11 mouse cellular contexts compared by ENCODE assay signal in the genomic region with DNA sequence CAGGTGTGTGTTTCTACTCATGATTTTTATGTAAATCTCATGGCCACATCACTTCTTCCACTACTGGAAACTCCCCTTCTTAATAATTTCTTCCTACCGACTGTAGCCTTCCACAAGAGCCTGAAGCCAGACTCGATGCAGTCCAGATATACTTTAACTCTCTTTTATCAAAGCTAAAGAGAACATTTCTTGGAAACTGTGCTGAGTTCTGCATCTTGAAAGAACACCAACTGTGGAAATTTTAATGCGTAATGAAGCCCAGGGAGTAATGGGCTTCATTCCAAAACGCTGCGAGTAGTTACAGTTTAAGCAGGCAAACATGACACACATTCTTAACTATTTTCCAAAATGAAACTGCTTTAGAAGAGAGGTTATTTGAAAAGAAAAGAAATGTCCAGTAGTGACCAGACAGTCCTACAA.
DNase-seq lines count a peak whose midpoint lies in the region; ATAC-seq and TF ChIP-seq lines count a peak whose summit lies in the region.
"Had no signal": no experiment of that assay in that cellular context is flagged by ENCODE, and none has a peak within 500 bp of the region (broad histone marks: within the 10 kb centered on the region; RNA-seq: fewer than 3 reads in every experiment).

No protein-coding gene starts in this region.

- peak; percentile 17 for DNase-seq in gastrocnemius, adult 18-20 months (ENCODE audit: low spot score)
- DNase-seq in gastrocnemius, postnatal 36 days, result no peak
- DNase-seq in liver, adult 2 months (ENCODE audit: extremely low read depth, low read depth, low spot score), result peak; percentile 33
- no peak for DNase-seq in liver, postnatal 0 days
- peak; percentile 64 for DNase-seq in forebrain, postnatal 0 days
- DNase-seq in right cerebral cortex, postnatal 36 days (ENCODE audit: low spot score in 2 of 2), result peak; percentile 7 to 14
- no peak for DNase-seq in cerebellum, adult 11 months
- DNase-seq: adrenal gland, postnatal 10 days; spleen, adult 18-20 months had no signal

- 52% methylated on average over 5 of the region's 5 CpGs for WGBS in liver, adult 2 months
- 78% methylated on average over 5 of the region's 5 CpGs for WGBS in liver, postnatal 0 days (ENCODE audit: insufficient replicate concordance)
- WGBS in forebrain, postnatal 0 days, result 29% methylated on average over 5 of the region's 5 CpGs

- intact Hi-C loops in gastrocnemius, postnatal 36 days (cut with DNase I), result no loop called here

- H3K4me1 ChIP-seq in liver, adult 2 months (ENCODE audit: control insufficient read depth, insufficient read depth, low read length), result no peaks in the 10 kb centered on the region; the same call in 1 of the 2 replicates
- no peaks in the 10 kb centered on the region for H3K4me1 ChIP-seq in liver, postnatal 0 days (ENCODE audit: insufficient read depth)
- H3K4me1 ChIP-seq in forebrain, postnatal 0 days (ENCODE audit: insufficient read depth), result no peaks in the 10 kb centered on the region

- no peak overlapping the region for H3K27ac ChIP-seq in liver, adult 2 months (replicated peaks; ENCODE audit: insufficient read depth, low read depth, low read length)
- H3K27ac ChIP-seq in liver, postnatal 0 days (ENCODE audit: low read depth), result no peak overlapping the region
- H3K27ac ChIP-seq in forebrain, postnatal 0 days (ENCODE audit: low read depth, low read length), result no peak overlapping the region
- H3K27ac ChIP-seq: left cerebral cortex, adult 2 months had no signal

- TF ChIP-seq CTCF in liver, adult 2 months (IDR thresholded peaks at IDR 0.05; ENCODE audit: low read depth, low read length), result no peak
- TF ChIP-seq CTCF in liver, postnatal 0 days (IDR thresholded peaks at IDR 0.05; ENCODE audit: low read depth), result no peak
- no peak for TF ChIP-seq CTCF in forebrain, postnatal 0 days (IDR thresholded peaks at IDR 0.05; ENCODE audit: low read depth)

- H3K9ac ChIP-seq in liver, adult 2 months (ENCODE audit: low read depth, low read length), result no peak overlapping the region
- no peak overlapping the region for H3K9ac ChIP-seq in liver, postnatal 0 days (replicated peaks)
- no peak overlapping the region for H3K9ac ChIP-seq in forebrain, postnatal 0 days

- no peak for TF ChIP-seq POLR2A in liver, adult 2 months (IDR thresholded peaks at IDR 0.05; ENCODE audit: extremely low read depth, insufficient read depth, low read length)

- no peak for TF ChIP-seq EP300 in liver, postnatal 0 days (IDR thresholded peaks at IDR 0.05; ENCODE audit: low read depth)

- H3K4me2 ChIP-seq in liver, postnatal 0 days (ENCODE audit: low read depth, low read length), result no peak overlapping the region
- H3K4me2 ChIP-seq in forebrain, postnatal 0 days (ENCODE audit: low read depth), result no peak overlapping the region

- H3K36me3 ChIP-seq in liver, adult 2 months (ENCODE audit: control insufficient read depth, insufficient read depth, low read length), result no peaks in the 10 kb centered on the region
- H3K36me3 ChIP-seq in liver, postnatal 0 days (replicated peaks; ENCODE audit: insufficient read depth, low read length), result no peaks in the 10 kb centered on the region
- H3K36me3 ChIP-seq in forebrain, postnatal 0 days (ENCODE audit: insufficient read depth), result no peaks in the 10 kb centered on the region

- no peaks in the 10 kb centered on the region for H3K27me3 ChIP-seq in liver, adult 2 months (ENCODE audit: control insufficient read depth, insufficient read depth, low read length)
- no peaks in the 10 kb centered on the region for H3K27me3 ChIP-seq in liver, postnatal 0 days (ENCODE audit: insufficient read depth, low read length)
- H3K27me3 ChIP-seq in forebrain, postnatal 0 days (ENCODE audit: insufficient read depth, low read length), result no peaks in the 10 kb centered on the region

- H3K9me3 ChIP-seq in liver, postnatal 0 days (ENCODE audit: low read length), result no peaks in the 10 kb centered on the region
- H3K9me3 ChIP-seq in forebrain, postnatal 0 days (ENCODE audit: low read length), result no peaks in the 10 kb centered on the region

- no peak for ATAC-seq in liver, postnatal 0 days
- ATAC-seq in forebrain, postnatal 0 days, result no peak
- no peak for ATAC-seq in megakaryocyte progenitor cell, adult 5-6 weeks (replicated peaks; ENCODE audit: poor library complexity)

- no peak overlapping the region for H3K4me3 ChIP-seq in liver, adult 2 months (ENCODE audit: insufficient read depth, low read depth, low read length)
- no peak overlapping the region for H3K4me3 ChIP-seq in liver, postnatal 0 days (ENCODE audit: low read depth, low read length)
- H3K4me3 ChIP-seq in forebrain, postnatal 0 days (ENCODE audit: low read depth, low read length), result no peak overlapping the region
- H3K4me3 ChIP-seq: left cerebral cortex, adult 2 months had no signal

- no peaks in the 10 kb centered on the region for H3K79me2 ChIP-seq in liver, adult 2 months (ENCODE audit: control insufficient read depth, insufficient read depth, low read length)

Comparison
In these comparisons a context has a peak if more than half of its experiments do, and no peak if none do; other contexts are left out.
1. DNase-seq: peak in gastrocnemius, adult 18-20 months (single experiment), liver, adult 2 months (single experiment), forebrain, postnatal 0 days (single experiment) and right cerebral cortex, postnatal 36 days (2 of 2); none in gastrocnemius, postnatal 36 days (0 of 2), liver, postnatal 0 days (single experiment) and cerebellum, adult 11 months (single experiment).